Mouse (Mus musculus): Measurements from ENCODE around the gene Alg10b. TPM values are rescaled to one million over a fixed set of nuclear protein-coding genes. Genes with fewer than 3 reads are reported as not detected.
"Not testable (repeated sequence)": the region's sequence is repeated elsewhere in the genome, so short reads cannot be mapped to it uniquely, and the experiment has no call there.

Alg10b gene
- total RNA-seq (2021), result 10 to 100 TPM; 22.8 to 30.8 TPM
- long read RNA-seq, experiment 1, full-length matches to known transcripts, result 2 of 4 reads
- long read RNA-seq, experiment 1, partial matches to known transcripts, result 0 of 4 reads
- long read RNA-seq, experiment 1, other reads (novel, unspliced or antisense), result 2 of 4 reads
- long read RNA-seq, experiment 2, full-length matches to known transcripts, result 2 of 7 reads
- long read RNA-seq, experiment 2, partial matches to known transcripts, result 0 of 7 reads
- long read RNA-seq, experiment 2, other reads (novel, unspliced or antisense), result 5 of 7 reads

- DNase-seq (ENCODE audit: low spot score in 2 of 2), result peak; percentile 65
These were observed at the start of gene Alg10b for GRCm38 (mm10) chr15:90223969-90224750. Gene Alg10b, plus strand, starts transcription at chr15:90224311.

GRCm38 (mm10) chr15:90183108-90183507 lies 41.0 kb upstream of the Alg10b start:
- DNase-seq (ENCODE audit: low spot score in 2 of 2), result not testable (repeated sequence)

- DNase-seq (ENCODE audit: low spot score in 2 of 2), result no peak
These were observed 40.6 kb upstream of the Alg10b start for GRCm38 (mm10) chr15:90183511-90183910.

- no peak for DNase-seq (ENCODE audit: low spot score in 2 of 2)
These were observed 39.4 kb upstream of the Alg10b start for GRCm38 (mm10) chr15:90184743-90185142.

GRCm38 (mm10) chr15:90189477-90189876 lies 34.6 kb upstream of the Alg10b start:
- no peak for DNase-seq (ENCODE audit: low spot score in 2 of 2)

- no peak for DNase-seq (ENCODE audit: low spot score in 2 of 2)
These were observed 10.2 kb upstream of the Alg10b start for GRCm38 (mm10) chr15:90213946-90214345.

- DNase-seq (ENCODE audit: low spot score in 2 of 2), result peak; percentile 43 to 53
These were observed 9.2 kb upstream of the Alg10b start for GRCm38 (mm10) chr15:90214913-90215312.

GRCm38 (mm10) chr15:90225058-90225575 lies 1.0 kb downstream of the Alg10b start:
- no peak for DNase-seq (ENCODE audit: low spot score in 2 of 2)

- DNase-seq (ENCODE audit: low spot score in 2 of 2), result no peak
These were observed 13.5 kb downstream of the Alg10b start for GRCm38 (mm10) chr15:90237657-90238056.

- no peak for DNase-seq (ENCODE audit: low spot score in 2 of 2)
These were observed 20.0 kb downstream of the Alg10b start for GRCm38 (mm10) chr15:90244081-90244480.

GRCm38 (mm10) chr15:90249694-90250093 lies 25.6 kb downstream of the Alg10b start:
- DNase-seq (ENCODE audit: low spot score in 2 of 2), result no peak

GRCm38 (mm10) chr15:90282876-90283275 lies 58.8 kb downstream of the Alg10b start:
- DNase-seq (ENCODE audit: low spot score in 2 of 2), result no peak

Small RNA genes lying within 50 kb of the gene (microRNA-seq; reads per million reads assigned to microRNA genes)
- gene Mir7648 (ENCODE audit: borderline number of aligned reads in 2 of 2), result 0 reads per million in 2 experiments
